Mouse (Mus musculus) intestine, postnatal 0 days (tissue): Measurements from ENCODE around the gene Cercam. TPM values are rescaled to one million over a fixed set of nuclear protein-coding genes. Genes with fewer than 3 reads are reported as not detected.
A peak's percentile ranks its signal among the peaks of the same experiment; 100 is the strongest.

ENCODE experiments used
- ATAC-seq: fragments of 200-750 bp; cut with Nextera tagmentation; 2 replicates; pipeline ENCODE4 v1.8.0; 2017; ENCODE audit warnings: mild to moderate bottlenecking, moderate TSS enrichment, moderate library complexity
- H3K27ac ChIP-seq: fragments of 300-500 bp; sonication (generic); 2 replicates; pipeline ENCODE4 v1.5.1; 2014; ENCODE audit warnings: mild to moderate bottlenecking, low read depth, low read length, moderate library complexity
- H3K27me3 ChIP-seq: fragments of 300-500 bp; sonication (generic); replicated peaks from 2 replicates; pipeline ENCODE4 v1.6.1; 2014; ENCODE audit warnings: low read length, mixed read lengths; ENCODE audit not compliant: control insufficient read depth, insufficient read depth
- H3K36me3 ChIP-seq: fragments of 300-500 bp; sonication (generic); 2 replicates; pipeline ENCODE4 v1.6.1; 2014; ENCODE audit warnings: mild to moderate bottlenecking, moderate library complexity; ENCODE audit not compliant: control insufficient read depth, insufficient read depth
- H3K4me1 ChIP-seq: fragments of 300-500 bp; sonication (generic); replicated peaks from 2 replicates; pipeline ENCODE4 v1.6.1; 2014; ENCODE audit warnings: antibody characterized with exemption, low read length, mixed read lengths; ENCODE audit not compliant: control insufficient read depth, insufficient read depth
- H3K4me2 ChIP-seq: fragments of 300-500 bp; sonication (generic); replicated peaks from 2 replicates; pipeline ENCODE4 v1.6.1; 2014; ENCODE audit warnings: low read depth, mild to moderate bottlenecking, moderate library complexity
- H3K4me3 ChIP-seq: fragments of 300-500 bp; sonication (generic); 2 replicates; pipeline ENCODE4 v1.5.1; 2014; ENCODE audit warnings: low read depth, low read length
- H3K9ac ChIP-seq: fragments of 300-500 bp; sonication (generic); 2 replicates; pipeline ENCODE4 v1.6.1; 2014; ENCODE audit warnings: mild to moderate bottlenecking, low read depth, low read length
- H3K9me3 ChIP-seq: fragments of 300-500 bp; sonication (generic); 2 replicates; pipeline ENCODE4 v1.6.1; 2016; ENCODE audit warnings: mixed run types; ENCODE audit not compliant: control insufficient read depth
- CTCF ChIP-seq: sonication (generic); IDR thresholded peaks from 2 replicates; pipeline ENCODE4 v1.5.1; 2016; ENCODE audit warnings: low read depth, mild to moderate bottlenecking, control low read depth, antibody characterized with exemption, moderate library complexity
- WGBS: fragments of 180-500 bp; shearing (Covaris S2); extraction: QIAGEN DNeasy Blood & Tissue Kit; methylation state at CpG from one replicate; pipeline ENCODE4 v1.1.7; 2014; 5-methylcytosine and 5-hydroxymethylcytosine counted together
- polyA plus RNA-seq: library from polyadenylated mRNA; unstranded; fragments of >200 nt; fragmentation: Nextera tagmentation; extraction: Ambion mirVana; gene quantifications from 2 replicates; pipeline ENCODE4 v1.2.1, GENCODE M21; 2015

Cercam gene
- polyA plus RNA-seq, 1 experiment from 2014 or later = 10.6 TPM

- Histone ChIP-seq H3K36me3 (peaks cover 2% of the 10 kb centered on the region; the same call in 1 of the 2 replicates), H3K27ac (0 out of 2 replicates have a peak overlapping the region, but pooled peaks have one; percentile 41), H3K4me1 (no peaks in the 10 kb centered on the region), H3K9ac (peak overlapping the region; percentile 74), H3K4me3 (peak overlapping the region; percentile 99), H3K4me2 (peak overlapping the region; percentile 81), H3K9me3 (no peaks in the 10 kb centered on the region), H3K27me3 (no peaks in the 10 kb centered on the region)
- ATAC-seq = no peak
- no peak for TF ChIP-seq CTCF
- WGBS = 2% methylated on average over 12 of the region's 12 CpGs
These were observed 41.3 kb upstream of the Cercam start for GRCm38 (mm10) chr2:29827709-29828024.

- TF ChIP-seq CTCF = no peak
- WGBS = 93% methylated on average over 4 of the region's 4 CpGs
These were observed 37.9 kb upstream of the Cercam start for GRCm38 (mm10) chr2:29831106-29831505.

GRCm38 (mm10) chr2:29833796-29834195 is 35.2 kb upstream of the Cercam start:
- no peak overlapping the region for H3K4me2 ChIP-seq
- ATAC-seq = no peak

More at GRCm38 (mm10) chr2:29831106-29831505, 37.9 kb upstream of the Cercam start:
- H3K27me3 ChIP-seq = no peaks in the 10 kb centered on the region
- no peak for ATAC-seq
- no peak overlapping the region for H3K4me3 ChIP-seq
- no peak overlapping the region for H3K4me2 ChIP-seq
- H3K36me3 ChIP-seq = peaks cover 17% of the 10 kb centered on the region
- H3K4me1 ChIP-seq = no peaks in the 10 kb centered on the region
- no peaks in the 10 kb centered on the region for H3K9me3 ChIP-seq
- H3K9ac ChIP-seq = no peak overlapping the region
- no peak overlapping the region for H3K27ac ChIP-seq

GRCm38 (mm10) chr2:29835391-29835899 is 33.5 kb upstream of the Cercam start:
- WGBS = 86% methylated on average over 2 of the region's 2 CpGs
- H3K4me2 ChIP-seq = no peak overlapping the region
- H3K4me1 ChIP-seq = no peaks in the 10 kb centered on the region
- no peak overlapping the region for H3K9ac ChIP-seq
- TF ChIP-seq CTCF = no peak
- H3K27ac ChIP-seq = no peak overlapping the region
- H3K36me3 ChIP-seq = peaks cover 30% of the 10 kb centered on the region
- no peaks in the 10 kb centered on the region for H3K27me3 ChIP-seq
- no peaks in the 10 kb centered on the region for H3K9me3 ChIP-seq
- no peak overlapping the region for H3K4me3 ChIP-seq
- peak; percentile 25; the same call in 1 of the 2 replicates for ATAC-seq

More at GRCm38 (mm10) chr2:29833796-29834195, 35.2 kb upstream of the Cercam start:
- Histone ChIP-seq H3K4me1 (no peaks in the 10 kb centered on the region), H3K27ac (no peak overlapping the region), H3K36me3 (peaks cover 20% of the 10 kb centered on the region), H3K4me3 (no peak overlapping the region), H3K27me3 (no peaks in the 10 kb centered on the region), H3K9ac (no peak overlapping the region), H3K9me3 (no peaks in the 10 kb centered on the region)
- TF ChIP-seq CTCF = no peak
- WGBS = 91% methylated on average over 5 of the region's 5 CpGs

- Histone ChIP-seq H3K27me3 (no peaks in the 10 kb centered on the region), H3K4me2 (no peak overlapping the region), H3K4me1 (no peaks in the 10 kb centered on the region), H3K9ac (no peak overlapping the region), H3K27ac (no peak overlapping the region), H3K4me3 (no peak overlapping the region), H3K9me3 (no peaks in the 10 kb centered on the region), H3K36me3 (peaks cover 52% of the 10 kb centered on the region)
- no peak for ATAC-seq
- no peak for TF ChIP-seq CTCF
- WGBS = 58% methylated on average over 4 of the region's 4 CpGs
These were observed 29.5 kb upstream of the Cercam start for GRCm38 (mm10) chr2:29839460-29839859.

- H3K4me3 ChIP-seq = no peak overlapping the region
- H3K9me3 ChIP-seq = no peaks in the 10 kb centered on the region
- peaks cover 54% of the 10 kb centered on the region for H3K36me3 ChIP-seq
- H3K4me2 ChIP-seq = no peak overlapping the region
- H3K27ac ChIP-seq = no peak overlapping the region
- 72% methylated on average over 9 of the region's 9 CpGs for WGBS
- no peak for ATAC-seq
- H3K4me1 ChIP-seq = no peaks in the 10 kb centered on the region
- no peak overlapping the region for H3K9ac ChIP-seq
- TF ChIP-seq CTCF = no peak
- no peaks in the 10 kb centered on the region for H3K27me3 ChIP-seq
These were observed 25.5 kb upstream of the Cercam start for GRCm38 (mm10) chr2:29843231-29844105.
